Mouse (Mus musculus) layer of hippocampus, adult 2 months (tissue): Measurements from ENCODE around the gene Atp2c2. TPM values are rescaled to one million over a fixed set of nuclear protein-coding genes. Genes with fewer than 3 reads are reported as not detected.
A peak's percentile ranks its signal among the peaks of the same experiment; 100 is the strongest.

Experiments used
- DNase-seq, 2 experiments: peaks; one replicate each; pipeline ENCODE4 v3.0.0; 2022; ENCODE audit warnings: low spot score in 2 of 2
- H3K27ac ChIP-seq: fragments of 200-600 bp; 2 replicates; pipeline ENCODE4 v1.8.1; 2022
- H3K4me3 ChIP-seq: fragments of 200-600 bp; 2 replicates; pipeline ENCODE4 v1.8.1; 2022; ENCODE audit warnings: mild to moderate bottlenecking
- CTCF ChIP-seq: fragments of 200-600 bp; conservative IDR thresholded peaks from 2 replicates; pipeline ENCODE4 v1.8.1; 2022; ENCODE audit warnings: antibody characterized with exemption, mild to moderate bottlenecking, moderate library complexity
- total RNA-seq, 2 experiments: library from RNA; stranded (reverse); gene quantifications; 2 replicates each; pipeline ENCODE4 v1.2.3; 2021

Atp2c2 gene
- total RNA-seq, 2 experiments from 2014 or later: 1.7 to 1.9 TPM

DNA sequence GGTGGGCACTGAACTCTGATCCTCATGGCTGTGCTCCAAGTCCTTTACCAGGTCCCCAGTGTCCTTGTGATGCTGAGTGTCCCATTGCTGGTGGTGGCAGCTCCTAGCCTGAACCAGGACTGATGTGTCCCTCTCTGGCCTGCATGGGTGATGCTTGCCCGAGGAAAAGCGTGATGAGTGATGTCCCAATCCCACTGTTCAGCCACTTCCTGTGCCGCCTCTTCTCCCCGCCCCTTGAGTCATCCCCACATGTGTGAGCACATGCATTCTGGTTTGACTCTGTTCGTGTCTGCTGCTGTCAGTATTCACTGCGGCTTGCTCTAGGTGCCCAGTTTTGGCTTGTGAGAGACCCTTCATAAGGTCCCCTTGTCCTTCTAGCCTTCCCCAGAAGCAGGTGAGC lies 12.4 kb downstream of the Atp2c2 start:
- Histone ChIP-seq H3K4me3 (no peak overlapping the region), H3K27ac (no peak overlapping the region)
- TF ChIP-seq CTCF: no peak
- DNase-seq: no peak

DNA sequence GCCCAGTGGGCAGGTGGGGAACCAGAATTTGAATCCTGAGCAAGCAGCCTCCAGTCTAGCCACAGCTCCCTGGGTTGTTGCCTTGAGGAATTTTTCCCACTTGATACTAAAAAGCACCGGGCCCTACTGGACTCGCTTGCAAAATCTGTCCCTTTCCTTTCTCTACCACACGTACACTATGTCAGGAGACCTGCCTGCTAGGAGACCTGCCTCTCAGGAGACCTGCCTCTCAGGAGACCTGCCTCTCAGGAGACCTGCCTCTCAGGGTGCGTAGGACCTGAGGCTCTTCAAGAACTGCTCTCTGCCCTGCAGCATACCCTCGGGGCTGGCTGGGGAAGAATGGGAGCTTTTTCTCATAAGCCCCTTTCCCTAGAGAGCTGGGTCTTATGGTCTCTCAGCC lies 13.6 kb downstream of the Atp2c2 start:
- TF ChIP-seq CTCF: no peak

DNA sequence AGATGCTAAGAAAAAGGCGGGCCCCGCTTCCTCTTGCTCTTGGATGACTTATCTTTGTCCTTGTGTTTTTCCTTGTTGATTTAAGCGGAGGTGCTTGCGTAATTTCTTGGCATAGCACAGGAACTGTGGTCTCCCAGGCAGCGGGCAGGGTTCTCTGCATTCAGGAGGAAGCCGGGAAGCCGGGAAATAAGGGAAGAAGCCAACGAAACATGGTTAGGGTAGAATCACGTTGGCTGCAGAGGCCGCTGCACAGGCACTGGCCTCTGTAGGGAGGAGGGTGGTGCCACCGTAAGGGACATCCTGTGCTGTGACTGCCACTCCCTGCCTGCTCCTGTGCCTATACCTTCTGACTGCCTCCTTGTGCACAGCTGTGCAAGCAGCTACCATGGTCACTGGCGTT lies 15.4 kb downstream of the Atp2c2 start:
- H3K27ac ChIP-seq: no peak overlapping the region
- H3K4me3 ChIP-seq: no peak overlapping the region
- TF ChIP-seq CTCF: no peak
- DNase-seq: no peak

More for the DNA sequence above, 13.6 kb downstream of the Atp2c2 start:
- no peak overlapping the region for H3K27ac ChIP-seq
- H3K4me3 ChIP-seq: no peak overlapping the region
- no peak for DNase-seq

DNA sequence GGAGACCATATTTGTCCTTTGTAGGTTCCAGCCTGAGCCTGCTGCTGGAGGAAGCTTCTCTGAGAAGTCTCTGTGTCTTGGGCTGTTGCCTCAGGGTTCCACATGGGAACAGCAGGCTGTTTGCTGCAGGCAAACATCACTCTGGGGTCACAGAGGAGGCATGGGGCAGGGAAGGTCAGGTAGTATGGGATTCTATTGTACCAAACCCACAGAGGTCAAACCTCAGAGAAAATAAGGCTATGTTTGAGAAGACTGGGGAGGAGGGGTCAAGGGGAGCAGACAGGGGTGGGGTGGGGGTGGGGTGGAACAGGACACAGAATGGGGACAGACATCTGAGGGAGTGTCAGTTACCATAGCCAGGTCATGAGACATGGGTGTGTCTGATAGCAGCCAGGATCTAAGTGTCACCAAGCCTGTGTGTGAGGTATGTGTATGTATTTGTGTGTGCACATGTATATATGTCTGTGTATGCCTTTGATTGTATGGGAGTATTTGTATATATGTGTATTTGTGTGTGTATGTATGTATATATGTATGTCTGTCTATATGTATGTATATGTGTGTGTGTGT lies 17.0 kb downstream of the Atp2c2 start:
- no peak for DNase-seq
- H3K27ac ChIP-seq: no peak overlapping the region

DNA sequence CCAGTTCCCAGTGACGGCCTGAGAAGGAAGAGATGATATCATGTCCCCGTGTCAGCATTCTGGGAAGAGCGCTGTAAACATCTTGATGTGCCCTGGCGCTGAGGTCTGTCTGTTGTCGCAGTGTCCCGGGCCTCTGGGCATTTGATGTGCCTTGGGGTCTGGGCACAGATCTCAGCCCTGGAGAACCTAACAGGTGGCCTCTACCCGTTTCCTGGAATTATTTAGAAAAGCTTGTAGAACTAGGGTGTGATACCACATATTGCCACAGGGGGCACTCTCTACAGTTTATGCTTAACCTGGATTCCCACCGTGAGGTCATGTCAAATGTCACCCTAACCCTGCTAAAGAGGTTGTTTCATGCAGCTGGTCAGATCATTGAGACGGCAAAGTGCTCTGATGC lies 18.0 kb downstream of the Atp2c2 start:
- H3K27ac ChIP-seq: no peak overlapping the region
- DNase-seq: no peak
- peak; percentile 81 for TF ChIP-seq CTCF

More for the DNA sequence above, 17.0 kb downstream of the Atp2c2 start:
- H3K4me3 ChIP-seq: no peak overlapping the region
- TF ChIP-seq CTCF: no peak

DNA sequence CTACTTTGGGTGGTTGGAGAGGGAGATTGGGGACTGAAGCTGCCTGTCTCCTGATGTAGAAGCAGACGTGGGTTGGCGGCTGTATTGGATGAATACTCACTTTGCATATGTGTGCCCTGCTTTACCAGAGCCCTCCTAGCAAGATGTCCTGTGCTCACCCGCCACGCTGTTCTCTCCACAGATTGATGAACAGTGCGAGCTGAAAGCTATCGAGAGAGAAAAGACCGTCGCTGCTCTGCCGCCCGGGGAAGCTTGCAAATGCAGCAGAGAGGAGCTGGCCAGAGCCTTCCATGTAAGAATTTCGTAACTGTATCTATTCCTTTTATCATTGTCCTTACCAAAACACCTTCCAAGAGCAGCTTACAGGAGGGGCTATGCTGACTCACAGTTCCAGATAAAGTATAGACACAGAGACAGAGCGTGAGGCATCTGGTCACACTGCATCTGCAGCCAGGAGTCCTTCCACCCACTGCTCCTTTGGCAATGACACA lies 19.2 kb downstream of the Atp2c2 start:
- peak; percentile 25 to 37 for DNase-seq
- Histone ChIP-seq H3K4me3 (no peak overlapping the region), H3K27ac (peak overlapping the region; percentile 49; the same call in 1 of the 2 replicates)
- TF ChIP-seq CTCF: no peak

More for the DNA sequence above, 18.0 kb downstream of the Atp2c2 start:
- H3K4me3 ChIP-seq: no peak overlapping the region

DNA sequence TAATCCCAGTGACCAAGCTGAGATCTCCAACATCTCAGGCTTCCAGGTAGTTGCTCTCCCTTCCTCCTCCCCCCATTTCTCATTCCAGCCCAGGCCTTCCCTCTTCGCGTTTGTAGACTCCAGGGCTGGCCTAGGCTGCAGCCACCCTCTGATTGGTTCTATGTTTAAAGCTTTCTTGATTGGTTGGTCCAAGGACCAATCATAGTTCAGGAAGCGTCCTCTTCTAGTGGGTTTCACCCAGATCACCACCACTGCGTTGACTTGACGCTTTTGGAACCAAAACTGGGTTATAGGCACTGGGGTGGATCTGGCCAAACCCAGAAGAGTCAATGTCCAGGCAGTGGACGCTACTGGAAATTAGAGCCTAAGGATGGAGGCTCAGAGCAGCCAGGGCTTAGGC lies 22.5 kb downstream of the Atp2c2 start:
- no peak for TF ChIP-seq CTCF

DNA sequence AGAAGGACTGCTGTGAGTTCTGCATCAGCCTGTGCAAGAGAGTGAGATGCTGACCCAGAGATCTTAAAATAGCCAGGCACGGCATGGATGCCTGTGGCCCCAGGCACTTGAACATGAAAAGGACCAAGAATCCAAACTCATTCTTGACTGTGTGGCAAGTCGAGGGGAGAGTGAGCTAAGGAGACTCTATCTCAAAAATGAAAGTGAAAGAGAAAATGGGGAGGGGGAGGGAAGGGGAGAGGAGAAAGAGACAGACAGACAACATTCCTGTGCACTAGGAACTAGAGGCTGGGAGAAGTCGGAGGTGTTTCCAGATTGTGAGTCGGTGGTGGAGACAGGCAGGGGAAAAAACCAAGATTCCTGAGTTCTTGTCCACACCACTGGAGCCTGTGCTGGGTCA lies 23.9 kb downstream of the Atp2c2 start:
- TF ChIP-seq CTCF: no peak
- no peak overlapping the region for H3K4me3 ChIP-seq
- H3K27ac ChIP-seq: no peak overlapping the region
- no peak for DNase-seq

More for the DNA sequence above, 22.5 kb downstream of the Atp2c2 start:
- DNase-seq: no peak
- Histone ChIP-seq H3K4me3 (no peak overlapping the region), H3K27ac (no peak overlapping the region)

DNA sequence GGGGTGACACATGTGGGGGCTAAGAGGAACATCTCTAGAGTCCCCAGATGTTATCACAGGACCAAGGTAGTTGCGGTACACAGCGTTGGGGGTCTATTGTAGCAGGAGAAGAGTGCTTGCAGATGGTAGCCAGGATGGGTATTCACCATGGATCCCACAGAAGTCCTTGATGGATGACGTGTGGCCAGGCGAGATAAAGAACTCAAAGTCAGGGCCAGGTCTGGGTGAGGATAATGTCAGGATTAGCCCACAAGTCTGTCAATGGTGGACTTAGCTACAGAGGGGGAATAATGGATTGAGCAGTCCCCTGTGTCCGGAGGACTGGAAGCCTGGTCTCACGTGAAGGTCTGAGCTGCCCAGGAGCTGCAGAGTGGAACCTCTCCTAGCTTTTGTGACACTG lies 24.8 kb downstream of the Atp2c2 start:
- DNase-seq: no peak
- Histone ChIP-seq H3K4me3 (no peak overlapping the region), H3K27ac (no peak overlapping the region)
- no peak for TF ChIP-seq CTCF

DNA sequence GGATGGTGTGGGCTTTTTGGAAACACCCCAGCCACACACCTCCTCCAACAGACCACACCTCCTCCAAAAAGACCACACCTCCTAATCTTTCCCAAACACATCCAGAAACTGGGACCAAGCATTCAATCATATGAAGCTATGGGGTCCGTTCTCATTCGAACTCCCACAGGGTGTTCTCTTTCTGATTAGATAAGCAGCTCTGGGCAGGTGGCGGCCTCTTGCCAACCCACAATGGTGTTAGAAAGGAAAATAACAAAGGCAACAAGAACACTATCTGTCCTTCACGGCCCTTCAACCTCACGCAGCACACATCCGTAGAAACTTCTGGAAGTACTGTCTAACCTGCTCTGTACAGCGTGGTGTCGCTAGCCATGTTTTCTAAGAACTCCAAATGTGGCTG lies 27.3 kb downstream of the Atp2c2 start:
- no peak for TF ChIP-seq CTCF
- no peak for DNase-seq
- Histone ChIP-seq H3K27ac (no peak overlapping the region), H3K4me3 (no peak overlapping the region)

DNA sequence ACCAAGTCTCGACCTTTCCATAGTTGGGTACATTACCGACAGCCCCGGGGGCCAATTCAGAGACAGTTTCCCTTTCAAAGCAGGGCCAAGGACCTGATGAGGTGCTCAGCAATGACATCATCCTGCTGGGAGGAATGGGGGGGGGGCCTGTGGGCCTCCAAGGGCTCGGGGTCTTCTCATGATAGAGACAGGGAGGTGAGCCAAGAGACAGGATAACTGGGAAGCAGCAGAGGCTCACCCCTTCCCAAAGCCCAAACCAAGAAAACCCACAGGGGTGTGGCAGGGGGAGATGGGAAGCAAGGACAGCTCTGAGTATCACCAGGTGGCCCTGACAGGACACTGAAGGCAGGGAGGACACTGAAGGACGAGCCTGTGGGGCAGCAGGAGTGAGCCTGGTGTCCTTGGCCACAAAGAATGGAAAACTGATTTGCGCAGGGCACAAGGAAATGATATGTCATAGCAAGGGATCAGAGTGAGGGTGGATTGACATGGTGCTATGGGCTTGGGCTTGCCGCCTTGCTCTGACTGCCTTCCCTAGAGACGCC lies 28.6 kb downstream of the Atp2c2 start:
- Histone ChIP-seq H3K27ac (no peak overlapping the region), H3K4me3 (no peak overlapping the region)
- DNase-seq: no peak
- TF ChIP-seq CTCF: no peak

DNA sequence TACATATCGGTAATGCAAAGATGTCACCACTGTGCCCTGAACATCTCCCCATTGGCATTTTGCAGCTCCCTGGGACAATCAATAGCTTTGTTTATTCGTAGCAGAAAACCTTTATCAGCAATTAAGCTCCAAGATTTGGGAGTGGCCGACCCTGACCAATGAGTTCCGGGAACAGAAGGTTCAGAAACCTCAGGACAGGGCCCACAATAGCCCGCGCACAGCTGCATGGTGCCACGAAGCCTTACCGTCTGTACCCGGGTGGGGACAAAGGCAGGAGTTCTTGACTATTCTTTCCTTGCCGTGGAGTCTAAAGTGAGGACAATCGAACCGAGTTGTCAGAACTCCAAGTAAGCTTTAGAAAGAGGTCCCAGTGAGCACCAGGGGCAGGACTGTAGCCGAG lies 32.3 kb downstream of the Atp2c2 start:
- Histone ChIP-seq H3K4me3 (no peak overlapping the region), H3K27ac (no peak overlapping the region)
- no peak for TF ChIP-seq CTCF
- DNase-seq: no peak

DNA sequence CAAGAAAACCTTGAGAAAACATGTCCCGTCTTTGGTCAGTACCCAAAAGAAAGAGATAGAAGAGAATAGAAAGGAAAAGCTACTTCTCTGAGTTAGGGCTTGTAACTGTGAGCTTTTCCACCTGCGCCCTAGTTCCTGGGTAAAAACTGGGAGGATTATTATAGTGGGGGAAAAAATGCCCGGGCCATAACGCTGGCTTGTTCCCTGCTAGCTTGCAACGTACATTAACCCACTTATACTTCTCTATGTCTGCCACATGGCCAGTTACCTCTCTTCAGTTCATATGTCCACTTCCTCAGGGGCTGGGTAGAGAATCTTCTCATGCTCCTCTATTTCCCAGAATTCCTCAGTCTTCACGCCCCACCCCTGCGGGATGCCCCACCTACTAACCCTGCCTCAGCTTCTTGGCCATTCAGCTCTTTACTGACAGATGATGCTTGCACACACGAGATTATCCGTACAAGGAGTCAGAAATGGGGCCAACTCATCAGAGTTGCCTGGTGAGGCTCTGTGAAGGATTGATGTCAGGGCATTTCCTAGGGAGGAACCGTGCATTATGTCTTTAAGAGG lies 36.6 kb downstream of the Atp2c2 start:
- no peak for DNase-seq
- H3K4me3 ChIP-seq: no peak overlapping the region
- TF ChIP-seq CTCF: no peak
- no peak overlapping the region for H3K27ac ChIP-seq
